Mouse (Mus musculus) liver, adult 2 months (tissue): ENCODE data around the gene Timm50.

Source experiments
- CTCF ChIP-seq: fragments of 200-500 bp; IDR thresholded peaks from 2 replicates; pipeline ENCODE4 v1.5.1; 2011; ENCODE audit warnings: low read depth, low read length, control low read depth
- POLR2A ChIP-seq: fragments of 200-500 bp; IDR thresholded peaks from 2 replicates; pipeline ENCODE4 v1.6.1; 2011; ENCODE audit warnings: low read length, control low read depth; ENCODE audit not compliant: insufficient read depth; ENCODE audit errors: extremely low read depth

GRCm38 (mm10) chr7:28357984-28358383 lies 46.1 kb upstream of the Timm50 start:
- TF ChIP-seq CTCF, result no peak
- TF ChIP-seq POLR2A, result no peak
